Mouse (Mus musculus): Measurements from ENCODE around the gene Ripor3. TPM values are rescaled to one million over a fixed set of nuclear protein-coding genes. Genes with fewer than 3 reads are reported as not detected.
"Not testable (repeated sequence)": the region's sequence is repeated elsewhere in the genome, so short reads cannot be mapped to it uniquely, and the experiment has no call there.

The Ripor3 gene
- polyA plus RNA-seq (2017; shearing (Covaris generic)), result under 1 TPM; 0.43 to 0.70 TPM

GRCm38 (mm10) chr2:168009936-168010668, at the start of gene Ripor3:
Gene Ripor3, minus strand, starts transcription at chr2:168010618.
- no peak for ATAC-seq

- no peak for ATAC-seq
Observed at GRCm38 (mm10) chr2:168059200-168059790, 48.9 kb upstream of the Ripor3 start.

- ATAC-seq, result no peak
Observed at GRCm38 (mm10) chr2:168058488-168059199, 48.2 kb upstream of the Ripor3 start.

GRCm38 (mm10) chr2:168057876-168058275, 47.5 kb upstream of the Ripor3 start:
- not testable (repeated sequence) for ATAC-seq

GRCm38 (mm10) chr2:168056666-168056933, 46.2 kb upstream of the Ripor3 start:
- ATAC-seq, result no peak

GRCm38 (mm10) chr2:168055910-168056665, 45.7 kb upstream of the Ripor3 start:
- no peak for ATAC-seq

- ATAC-seq, result no peak
Observed at GRCm38 (mm10) chr2:168054142-168054541, 43.7 kb upstream of the Ripor3 start.

- ATAC-seq, result no peak
Observed at GRCm38 (mm10) chr2:168052689-168053088, 42.3 kb upstream of the Ripor3 start.

- no peak for ATAC-seq
Observed at GRCm38 (mm10) chr2:168052156-168052555, 41.7 kb upstream of the Ripor3 start.

- no peak for ATAC-seq
Observed at GRCm38 (mm10) chr2:168050000-168050942, 39.9 kb upstream of the Ripor3 start.

- ATAC-seq, result no peak
Observed at GRCm38 (mm10) chr2:168049002-168049635, 38.7 kb upstream of the Ripor3 start.

- ATAC-seq, result no peak
Observed at GRCm38 (mm10) chr2:168046467-168046866, 36.0 kb upstream of the Ripor3 start.

- no peak for ATAC-seq
Observed at GRCm38 (mm10) chr2:168045771-168046170, 35.4 kb upstream of the Ripor3 start.

- no peak for ATAC-seq
Observed at GRCm38 (mm10) chr2:168045357-168045756, 34.9 kb upstream of the Ripor3 start.

GRCm38 (mm10) chr2:168044681-168045287, 34.4 kb upstream of the Ripor3 start:
- no peak for ATAC-seq

GRCm38 (mm10) chr2:168042019-168042418, 31.6 kb upstream of the Ripor3 start:
- ATAC-seq, result no peak

GRCm38 (mm10) chr2:168040751-168041150, 30.3 kb upstream of the Ripor3 start:
- ATAC-seq, result no peak

- no peak for ATAC-seq
Observed at GRCm38 (mm10) chr2:168037063-168037462, 26.6 kb upstream of the Ripor3 start.

- no peak for ATAC-seq
Observed at GRCm38 (mm10) chr2:168035907-168036306, 25.5 kb upstream of the Ripor3 start.

- ATAC-seq, result no peak
Observed at GRCm38 (mm10) chr2:168033905-168034304, 23.5 kb upstream of the Ripor3 start.

GRCm38 (mm10) chr2:168031842-168032241, 21.4 kb upstream of the Ripor3 start:
- no peak for ATAC-seq
